Mouse (Mus musculus): ENCODE results near the gene Wdr83os. TPM values are rescaled to one million over a fixed set of nuclear protein-coding genes. Genes with fewer than 3 reads are reported as not detected.
"Not testable (repeated sequence)": the region's sequence is repeated elsewhere in the genome, so short reads cannot be mapped to it uniquely, and the experiment has no call there.

Wdr83os gene
- polyA plus RNA-seq, 1 experiment from 2014 or later, result 119 TPM

DNA sequence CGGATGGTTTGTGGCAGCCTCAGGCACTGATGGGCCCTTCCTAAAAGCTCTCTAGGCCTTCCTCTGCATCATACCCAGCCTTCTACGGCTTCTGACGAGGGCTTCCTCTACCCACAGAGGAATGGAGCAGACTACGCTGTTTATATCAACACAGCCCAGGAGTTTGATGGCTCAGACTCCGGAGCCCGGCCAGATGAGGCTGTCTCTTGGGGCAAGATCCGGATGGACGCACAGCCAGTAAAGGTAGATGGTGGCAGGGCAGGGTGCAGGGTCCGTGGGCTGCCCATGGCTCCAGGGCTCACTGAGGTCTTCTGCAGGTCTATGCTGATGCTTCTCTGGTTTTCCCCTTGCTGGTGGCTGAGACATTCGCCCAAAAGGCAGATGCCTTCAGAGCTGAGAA is 5.9 kb upstream of the Wdr83os start:
- H3K36me3 ChIP-seq, result peaks cover 47% of the 10 kb centered on the region

GRCm38 (mm10) chr8:85076001-85076400 is 4.5 kb upstream of the Wdr83os start:
- H3K27me3 ChIP-seq, result no peaks in the 10 kb centered on the region
- no peak overlapping the region for H3K4me2 ChIP-seq
- H3K36me3 ChIP-seq, result peaks cover 47% of the 10 kb centered on the region
- no peak overlapping the region for H3K9ac ChIP-seq
- no peaks in the 10 kb centered on the region for H3K9me3 ChIP-seq
- no peak overlapping the region for H3K4me3 ChIP-seq
- no peak for ATAC-seq (ENCODE audit: low FRiP score, low read depth)
- peaks cover 24% of the 10 kb centered on the region for H3K4me1 ChIP-seq (replicated peaks)
- 74% methylated on average over 9 of the region's 9 CpGs for WGBS
- H3K27ac ChIP-seq (replicated peaks), result no peak overlapping the region

More for the DNA sequence above, 5.9 kb upstream of the Wdr83os start:
- H3K9ac ChIP-seq, result no peak overlapping the region
- no peaks in the 10 kb centered on the region for H3K9me3 ChIP-seq
- no peak for ATAC-seq (ENCODE audit: low FRiP score, low read depth)
- peaks cover 24% of the 10 kb centered on the region for H3K4me1 ChIP-seq (replicated peaks)
- no peak overlapping the region for H3K27ac ChIP-seq (replicated peaks)
- no peak overlapping the region for H3K4me3 ChIP-seq
- H3K4me2 ChIP-seq, result no peak overlapping the region
- no peaks in the 10 kb centered on the region for H3K27me3 ChIP-seq
- 96% methylated on average over 10 of the region's 10 CpGs for WGBS

DNA sequence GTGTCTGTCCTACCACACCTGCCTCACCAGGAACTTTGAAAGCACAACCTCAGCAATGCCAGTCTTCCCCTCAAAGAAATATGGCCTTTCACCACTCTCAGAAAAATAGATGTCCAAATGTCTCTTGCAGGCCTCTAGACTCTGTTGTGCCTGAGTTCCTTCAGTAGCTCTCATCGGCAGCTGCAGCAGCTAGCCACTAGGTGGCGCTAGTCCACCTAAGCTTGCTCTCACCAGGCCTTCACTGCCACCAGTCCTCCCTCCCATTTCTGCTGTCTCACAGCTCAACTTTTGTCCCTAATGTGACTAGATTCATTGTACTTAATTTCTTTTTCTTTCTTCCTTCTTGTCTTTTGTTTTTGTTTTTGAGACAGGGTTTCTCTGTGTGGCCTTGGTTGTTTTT is 3.5 kb upstream of the Wdr83os start:
- no peaks in the 10 kb centered on the region for H3K27me3 ChIP-seq

DNA sequence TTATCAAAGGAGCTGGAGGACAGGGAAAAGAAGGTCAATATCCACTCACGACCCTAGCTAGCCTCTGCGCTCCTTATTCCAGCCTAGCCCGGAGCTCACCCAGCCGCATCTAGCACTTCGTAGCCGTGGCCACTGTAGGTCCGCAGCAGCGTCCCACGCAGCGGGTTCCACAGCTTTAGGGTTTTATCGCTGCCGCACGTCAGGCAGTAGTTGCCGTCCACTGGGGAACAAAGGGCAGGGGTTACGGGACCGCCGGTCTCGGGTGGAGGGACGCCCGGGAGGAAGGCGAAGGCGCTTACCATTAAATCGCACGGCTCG is 367 bp upstream of the Wdr83os start:
- Histone ChIP-seq H3K4me3 (peak overlapping the region; percentile 72), H3K4me2 (peak overlapping the region; percentile 92), H3K27ac (replicated peaks) (peak overlapping the region; percentile 51), H3K4me1 (replicated peaks) (peaks cover 38% of the 10 kb centered on the region), H3K36me3 (peaks cover 30% of the 10 kb centered on the region), H3K9ac (peak overlapping the region; percentile 86), H3K9me3 (no peaks in the 10 kb centered on the region), H3K27me3 (no peaks in the 10 kb centered on the region)
- under 1% methylated on average over 25 of the region's 25 CpGs for WGBS
- no peak for ATAC-seq (ENCODE audit: low FRiP score, low read depth)

More for the DNA sequence above, 3.5 kb upstream of the Wdr83os start:
- H3K9me3 ChIP-seq, result no peaks in the 10 kb centered on the region
- H3K36me3 ChIP-seq, result peaks cover 47% of the 10 kb centered on the region
- no peak overlapping the region for H3K27ac ChIP-seq (replicated peaks)
- no peak overlapping the region for H3K4me2 ChIP-seq
- peak; percentile 50; the same call in 1 of the 2 replicates for ATAC-seq (ENCODE audit: low FRiP score, low read depth)
- H3K4me1 ChIP-seq (replicated peaks), result peaks cover 30% of the 10 kb centered on the region
- no peak overlapping the region for H3K4me3 ChIP-seq
- WGBS, result 0% methylated on average over 2 of the region's 2 CpGs
- H3K9ac ChIP-seq, result 0 out of 2 replicates have a peak overlapping the region, but pooled peaks have one; percentile 18

DNA sequence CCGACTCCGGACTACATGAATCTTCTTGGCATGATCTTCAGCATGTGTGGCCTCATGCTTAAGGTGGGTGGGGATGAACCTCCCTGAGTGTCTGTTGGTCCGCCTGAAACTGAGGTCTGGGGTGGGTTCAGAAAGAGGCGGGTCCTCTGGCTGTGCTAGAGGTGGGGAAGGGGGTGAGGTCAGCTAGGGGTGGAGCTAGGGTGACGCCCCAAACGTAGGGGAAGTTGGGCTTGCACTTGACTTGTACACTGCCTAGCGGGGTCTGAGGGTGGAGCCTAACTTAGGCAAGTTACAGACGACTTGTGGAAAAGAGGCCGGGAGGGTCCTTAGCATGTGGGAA is 646 bp downstream of the Wdr83os start, which contains the start of gene Wdr83:
Gene Wdr83 (minus strand): TSS at position 91 of the 340 bp plus-strand sequence.
- no peaks in the 10 kb centered on the region for H3K27me3 ChIP-seq
- peak within 1 kb of the TSS; percentile 86 for H3K9ac ChIP-seq
- H3K4me2 ChIP-seq, result peak within 1 kb of the TSS; percentile 92
- peak within 1 kb of the TSS; percentile 72 for H3K4me3 ChIP-seq
- H3K27ac ChIP-seq (replicated peaks), result peak within 1 kb of the TSS; percentile 51
- peaks cover 38% of the 10 kb centered on the region for H3K4me1 ChIP-seq (replicated peaks)
- H3K9me3 ChIP-seq, result no peaks in the 10 kb centered on the region
- WGBS, result 2% methylated on average over 9 of the region's 9 CpGs
- H3K36me3 ChIP-seq, result peaks cover 20% of the 10 kb centered on the region
- ATAC-seq (ENCODE audit: low FRiP score, low read depth), result peak; percentile 35; the same call in 1 of the 2 replicates

- H3K9ac ChIP-seq; H3K4me3 ChIP-seq; ATAC-seq (ENCODE audit: low FRiP score, low read depth); H3K27ac ChIP-seq (replicated peaks); H3K27me3 ChIP-seq; H3K9me3 ChIP-seq: not testable (repeated sequence)
- Histone ChIP-seq H3K4me2 (peak overlapping the region; percentile 92; the same call in 1 of the 2 replicates), H3K4me1 (replicated peaks) (peaks cover 38% of the 10 kb centered on the region), H3K36me3 (peaks cover 12% of the 10 kb centered on the region)
- WGBS, result 94% methylated on average over 4 of the region's 4 CpGs
These were observed 1.6 kb downstream of the Wdr83os start for GRCm38 (mm10) chr8:85082169-85082568.

GRCm38 (mm10) chr8:85083108-85083813 is 2.7 kb downstream of the Wdr83os start, which contains the start of gene Man2b1:
Gene Man2b1, plus strand, starts transcription at chr8:85083270.
- peak; percentile 90 for ATAC-seq (ENCODE audit: low FRiP score, low read depth)
- H3K27me3 ChIP-seq, result no peaks in the 10 kb centered on the region
- no peaks in the 10 kb centered on the region for H3K9me3 ChIP-seq
- H3K4me2 ChIP-seq, result peak within 1 kb of the TSS; percentile 97
- 0 out of 2 replicates have a peak within 1 kb of the TSS, but pooled peaks have one; percentile 39 for H3K27ac ChIP-seq (replicated peaks)
- H3K36me3 ChIP-seq, result peaks cover 9% of the 10 kb centered on the region
- H3K9ac ChIP-seq, result peak within 1 kb of the TSS; percentile 63
- H3K4me1 ChIP-seq (replicated peaks), result peaks cover 38% of the 10 kb centered on the region
- under 1% methylated on average over 30 of the region's 30 CpGs for WGBS
- peak within 1 kb of the TSS; percentile 80 for H3K4me3 ChIP-seq

DNA sequence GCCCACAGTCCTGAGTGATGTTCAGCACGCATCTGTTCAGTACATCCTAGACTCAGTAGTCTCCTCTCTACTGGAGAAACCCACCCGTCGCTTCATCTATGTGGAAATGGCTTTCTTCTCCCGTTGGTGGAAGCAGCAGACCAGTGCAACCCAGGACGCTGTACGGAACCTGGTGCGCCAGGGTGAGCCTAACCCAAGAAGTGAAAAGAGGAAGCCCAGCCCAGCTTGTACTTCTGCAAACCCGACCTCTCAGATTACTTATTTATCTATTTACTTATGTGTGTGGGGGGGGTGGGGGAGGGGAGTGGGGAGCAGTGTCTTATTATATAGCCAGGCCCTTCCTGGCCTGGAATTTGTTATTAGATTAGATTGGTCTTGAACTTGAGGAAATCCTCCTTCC is 4.1 kb downstream of the Wdr83os start:
- H3K9ac ChIP-seq, result no peak overlapping the region

DNA sequence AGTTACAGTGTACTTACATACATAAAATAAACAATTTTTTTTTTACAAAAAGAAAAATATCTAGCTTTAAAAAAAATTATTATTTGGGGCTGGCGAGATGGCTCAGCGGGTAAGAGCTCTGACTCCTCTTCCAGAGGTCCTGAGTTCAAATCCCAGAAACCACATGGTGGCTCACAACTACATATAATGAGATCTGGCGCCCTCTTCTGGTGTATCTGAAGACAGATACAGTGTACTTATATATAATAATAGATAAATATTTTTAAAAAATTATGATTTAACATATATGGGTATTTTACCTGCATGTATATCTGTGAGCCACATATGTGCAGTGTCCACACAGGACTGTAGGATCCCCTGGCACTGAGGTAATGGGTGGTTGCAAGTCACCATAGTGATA is 5.7 kb downstream of the Wdr83os start:
- H3K9me3 ChIP-seq, result no peaks in the 10 kb centered on the region
- H3K27ac ChIP-seq (replicated peaks), result no peak overlapping the region
- H3K36me3 ChIP-seq, result peaks cover 3% of the 10 kb centered on the region; the same call in 1 of the 2 replicates
- H3K4me2 ChIP-seq, result no peak overlapping the region
- no peak for ATAC-seq (ENCODE audit: low FRiP score, low read depth)
- 76% methylated on average over 3 of the region's 3 CpGs for WGBS
- peaks cover 28% of the 10 kb centered on the region for H3K4me1 ChIP-seq (replicated peaks)
- no peak overlapping the region for H3K9ac ChIP-seq
- no peak overlapping the region for H3K4me3 ChIP-seq
- H3K27me3 ChIP-seq, result no peaks in the 10 kb centered on the region

More for the DNA sequence above, 4.1 kb downstream of the Wdr83os start:
- no peak for ATAC-seq (ENCODE audit: low FRiP score, low read depth)
- no peak overlapping the region for H3K4me2 ChIP-seq
- H3K27me3 ChIP-seq, result no peaks in the 10 kb centered on the region
- H3K9me3 ChIP-seq, result no peaks in the 10 kb centered on the region
- H3K4me3 ChIP-seq, result no peak overlapping the region
- 93% methylated on average over 8 of the region's 8 CpGs for WGBS
- no peak overlapping the region for H3K27ac ChIP-seq (replicated peaks)
- peaks cover 34% of the 10 kb centered on the region for H3K4me1 ChIP-seq (replicated peaks)
- peaks cover 3% of the 10 kb centered on the region; the same call in 1 of the 2 replicates for H3K36me3 ChIP-seq

DNA sequence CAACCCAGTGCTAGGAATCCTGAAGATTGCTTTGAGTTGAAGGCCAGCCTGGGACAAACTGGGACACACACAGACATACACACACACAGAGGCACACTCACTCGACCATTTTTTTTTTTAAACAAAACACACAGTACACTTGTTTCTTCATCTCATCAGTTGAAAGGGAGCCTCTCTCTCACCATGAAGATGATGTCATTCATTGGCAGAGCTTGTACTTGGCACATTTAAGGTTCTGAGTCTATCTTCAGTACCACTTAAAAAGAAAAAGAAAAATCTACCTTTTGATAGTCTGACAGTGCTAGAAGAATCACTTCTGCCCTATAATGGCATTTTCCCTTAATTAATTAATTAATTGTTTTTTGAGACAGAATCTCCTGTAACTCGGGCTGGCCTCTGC is 8.2 kb downstream of the Wdr83os start:
- no peak overlapping the region for H3K4me2 ChIP-seq
- H3K27ac ChIP-seq (replicated peaks), result no peak overlapping the region
- no peak overlapping the region for H3K4me3 ChIP-seq
- no peaks in the 10 kb centered on the region for H3K27me3 ChIP-seq
- WGBS, result 82% methylated on average over 2 of the region's 2 CpGs
- H3K9me3 ChIP-seq, result no peaks in the 10 kb centered on the region
- no peak for ATAC-seq (ENCODE audit: low FRiP score, low read depth)
- peaks cover 5% of the 10 kb centered on the region for H3K4me1 ChIP-seq (replicated peaks)
- H3K9ac ChIP-seq, result no peak overlapping the region
- peaks cover 8% of the 10 kb centered on the region; the same call in 1 of the 2 replicates for H3K36me3 ChIP-seq

DNA sequence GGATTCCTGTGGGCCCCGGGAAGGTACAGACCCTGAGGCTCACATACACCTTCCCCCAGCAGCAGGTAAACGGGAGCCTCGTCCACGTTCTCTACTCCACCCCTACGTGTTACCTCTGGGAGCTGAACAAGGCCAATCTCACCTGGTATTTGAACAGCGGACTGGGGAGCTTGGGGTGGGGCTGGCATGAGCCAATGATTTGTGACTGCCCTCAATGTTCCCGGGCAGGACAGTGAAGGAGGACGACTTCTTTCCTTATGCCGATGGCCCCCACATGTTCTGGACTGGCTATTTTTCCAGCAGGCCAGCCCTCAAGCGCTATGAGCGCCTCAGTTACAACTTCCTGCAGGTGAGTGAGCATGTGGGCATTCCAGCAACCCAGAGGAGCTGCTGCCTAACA is 10.3 kb downstream of the Wdr83os start:
- H3K36me3 ChIP-seq, result peaks cover 12% of the 10 kb centered on the region; the same call in 1 of the 2 replicates
- H3K4me3 ChIP-seq, result no peak overlapping the region
- H3K9ac ChIP-seq, result no peak overlapping the region
- H3K4me2 ChIP-seq, result no peak overlapping the region
- 90% methylated on average over 11 of the region's 11 CpGs for WGBS
- no peaks in the 10 kb centered on the region for H3K9me3 ChIP-seq
- no peaks in the 10 kb centered on the region for H3K27me3 ChIP-seq
- H3K4me1 ChIP-seq (replicated peaks), result no peaks in the 10 kb centered on the region
- H3K27ac ChIP-seq (replicated peaks), result no peak overlapping the region
- ATAC-seq (ENCODE audit: low FRiP score, low read depth), result no peak

DNA sequence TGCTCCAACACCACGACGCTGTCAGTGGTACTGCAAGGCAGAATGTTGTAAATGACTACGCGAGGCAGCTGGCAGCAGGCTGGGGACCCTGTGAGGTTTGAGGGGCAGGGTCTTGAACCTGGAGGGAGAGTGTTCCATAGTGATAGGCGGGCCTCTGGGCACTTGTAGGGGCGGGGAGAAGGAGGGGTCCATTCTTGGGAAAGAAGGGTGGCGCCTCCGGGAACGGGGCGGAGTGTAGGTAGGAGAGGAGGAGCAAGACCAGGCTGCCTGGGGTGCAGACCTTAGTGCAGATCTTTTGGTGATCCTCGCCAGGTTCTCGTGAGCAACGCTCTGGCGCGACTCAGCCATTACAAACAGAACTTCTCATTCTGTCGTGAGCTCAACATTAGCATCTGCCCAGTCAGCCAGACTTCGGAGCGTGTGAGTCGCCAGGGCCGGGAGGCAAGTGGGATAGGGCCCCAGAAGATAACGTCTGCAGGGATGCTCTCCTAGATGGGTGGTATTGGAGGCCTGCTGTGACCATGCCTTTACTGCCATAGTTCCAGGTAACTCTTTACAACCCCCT is 11.1 kb downstream of the Wdr83os start:
- Histone ChIP-seq H3K36me3 (peaks cover 14% of the 10 kb centered on the region; the same call in 1 of the 2 replicates), H3K4me1 (replicated peaks) (no peaks in the 10 kb centered on the region), H3K9ac (no peak overlapping the region), H3K27me3 (no peaks in the 10 kb centered on the region), H3K4me3 (no peak overlapping the region), H3K4me2 (no peak overlapping the region), H3K27ac (replicated peaks) (no peak overlapping the region), H3K9me3 (no peaks in the 10 kb centered on the region)
- no peak for ATAC-seq (ENCODE audit: low FRiP score, low read depth)
- WGBS, result 36% methylated on average over 20 of the region's 21 CpGs
